Mouse (Mus musculus) common myeloid progenitor, adult 5-6 weeks (primary cell): Measurements from ENCODE around the gene Rdh16f1. TPM values are rescaled to one million over a fixed set of nuclear protein-coding genes. Genes with fewer than 3 reads are reported as not detected.
A peak's percentile ranks its signal among the peaks of the same experiment; 100 is the strongest.
"Not testable (repeated sequence)": the region's sequence is repeated elsewhere in the genome, so short reads cannot be mapped to it uniquely, and the experiment has no call there.

Source experiments
- ATAC-seq: replicated peaks from 2 replicates; pipeline ENCODE4 v1.8.0; 2016; ENCODE audit warnings: low read depth, mild to moderate bottlenecking, moderate TSS enrichment, inconsistent platforms; ENCODE audit not compliant: poor library complexity, severe bottlenecking
- total RNA-seq: library from RNA; stranded (forward); fragments of 200-1000, 187-1606 nt; gene quantifications from 2 replicates; pipeline ENCODE4 v1.2.3, GENCODE M21; 2017

The Rdh16f1 gene
- total RNA-seq, 1 experiment from 2014 or later, result not detected

DNA sequence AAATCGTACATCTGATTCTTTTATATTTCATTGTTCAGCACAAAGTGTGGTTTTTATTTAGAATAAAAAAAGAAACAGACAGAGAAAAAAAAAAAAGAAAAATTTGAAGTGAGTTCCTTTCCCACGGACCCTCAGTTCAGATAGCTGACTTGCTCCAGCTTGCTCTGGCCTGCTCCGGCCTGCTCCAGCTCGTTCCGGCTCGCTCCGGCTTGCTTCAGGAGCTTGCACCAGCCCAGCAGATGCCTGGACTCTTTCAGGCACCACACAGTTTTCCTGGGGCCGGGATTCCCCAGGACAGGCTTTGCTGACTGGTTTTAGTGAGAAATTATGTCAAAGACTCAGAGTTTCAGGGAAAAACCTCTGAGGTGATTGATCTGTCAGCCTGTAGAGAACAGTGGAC lies 12.3 kb upstream of the Rdh16f1 start:
- no peak for ATAC-seq

DNA sequence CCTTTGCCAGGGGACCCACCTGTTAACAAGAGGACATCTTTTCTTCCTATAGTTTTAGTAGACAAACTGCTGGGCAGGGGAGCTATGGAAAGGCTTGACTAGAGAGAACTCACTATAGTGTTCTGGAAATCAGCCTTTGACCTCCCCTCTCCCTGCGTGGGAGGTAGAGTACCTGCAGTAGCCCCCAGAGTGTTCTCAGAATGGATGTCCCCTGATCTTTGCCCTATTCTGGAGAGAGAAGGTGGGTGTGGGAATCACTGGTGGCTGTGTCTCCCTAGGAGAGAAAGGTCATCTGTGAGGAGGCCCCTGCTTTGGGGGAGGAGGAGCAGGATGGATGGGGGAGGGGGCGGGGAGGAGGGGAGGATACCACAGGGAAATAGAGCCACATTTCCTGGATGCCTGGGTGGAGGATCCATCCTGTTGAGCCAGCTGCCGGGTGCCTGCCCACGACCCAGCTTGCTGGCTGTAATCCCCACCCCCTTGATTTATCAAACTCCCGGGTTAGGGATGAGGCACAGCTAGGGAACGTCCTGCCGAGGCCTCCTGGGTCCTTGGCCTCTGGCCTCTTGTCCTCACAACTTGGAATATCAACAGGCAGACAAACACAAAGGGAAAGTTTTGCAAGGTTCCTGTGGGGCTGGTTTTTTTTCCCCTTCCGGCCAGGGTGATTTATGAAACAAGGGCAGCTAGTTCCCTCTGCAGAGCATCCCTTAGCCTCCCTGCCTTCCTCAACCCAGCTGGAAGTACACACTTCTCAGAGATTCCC lies 10.6 kb upstream of the Rdh16f1 start:
- no peak for ATAC-seq

DNA sequence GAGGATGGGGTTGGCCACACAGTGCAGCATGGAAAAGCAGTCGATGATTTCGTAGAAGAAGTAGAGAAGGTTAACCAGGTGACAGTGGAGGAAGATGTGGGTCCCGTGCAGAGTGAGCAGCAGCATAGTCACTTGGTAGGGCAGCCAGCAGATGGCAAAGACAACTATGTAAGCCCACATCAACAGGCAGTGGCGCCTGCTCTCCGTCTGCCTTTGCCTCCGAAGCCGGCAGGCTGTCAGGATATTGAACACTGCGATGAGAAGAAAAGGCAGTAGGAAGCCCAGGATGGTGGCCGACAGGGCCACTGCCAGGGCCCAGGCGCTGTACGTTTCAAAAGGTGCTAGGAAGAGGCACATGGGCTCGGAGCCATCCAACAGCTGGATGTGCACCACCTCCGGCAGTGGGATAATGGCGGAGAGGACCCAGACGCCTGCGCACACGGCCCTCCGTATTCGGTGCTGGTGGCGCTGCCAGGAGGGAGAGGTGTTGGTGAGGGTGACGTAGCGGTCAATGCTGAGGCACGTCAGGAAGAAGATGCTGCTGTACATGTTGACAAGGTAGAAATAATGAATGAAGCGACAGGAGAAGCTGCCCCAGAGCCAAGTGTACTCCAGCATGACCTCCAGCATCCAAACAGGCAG lies 9.3 kb upstream of the Rdh16f1 start:
- no peak for ATAC-seq

DNA sequence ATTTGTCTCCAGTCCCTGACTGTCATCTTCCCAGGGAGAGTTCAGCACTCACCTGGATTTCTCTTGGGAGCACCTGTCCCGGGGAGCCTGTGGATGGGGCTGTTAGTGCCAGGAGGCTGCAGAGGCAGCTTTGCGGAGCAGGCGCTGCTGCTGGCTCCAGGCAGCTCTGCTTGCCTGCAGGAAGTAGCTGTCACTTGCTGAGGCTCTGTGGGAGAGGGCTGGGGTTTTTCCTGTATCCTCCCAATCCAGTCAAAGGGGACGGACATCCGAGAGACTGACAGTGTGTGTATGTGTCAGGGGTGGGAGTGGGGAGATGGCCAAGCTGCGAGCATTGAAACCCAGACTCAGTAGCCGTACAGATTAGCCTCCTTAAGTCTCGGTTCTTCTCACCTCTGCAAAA lies 8.0 kb upstream of the Rdh16f1 start, which contains the start of gene Gpr182:
Gpr182 (minus strand) TSS at position 185 of the 400 bp plus-strand sequence.
- ATAC-seq, result peak; percentile 51

DNA sequence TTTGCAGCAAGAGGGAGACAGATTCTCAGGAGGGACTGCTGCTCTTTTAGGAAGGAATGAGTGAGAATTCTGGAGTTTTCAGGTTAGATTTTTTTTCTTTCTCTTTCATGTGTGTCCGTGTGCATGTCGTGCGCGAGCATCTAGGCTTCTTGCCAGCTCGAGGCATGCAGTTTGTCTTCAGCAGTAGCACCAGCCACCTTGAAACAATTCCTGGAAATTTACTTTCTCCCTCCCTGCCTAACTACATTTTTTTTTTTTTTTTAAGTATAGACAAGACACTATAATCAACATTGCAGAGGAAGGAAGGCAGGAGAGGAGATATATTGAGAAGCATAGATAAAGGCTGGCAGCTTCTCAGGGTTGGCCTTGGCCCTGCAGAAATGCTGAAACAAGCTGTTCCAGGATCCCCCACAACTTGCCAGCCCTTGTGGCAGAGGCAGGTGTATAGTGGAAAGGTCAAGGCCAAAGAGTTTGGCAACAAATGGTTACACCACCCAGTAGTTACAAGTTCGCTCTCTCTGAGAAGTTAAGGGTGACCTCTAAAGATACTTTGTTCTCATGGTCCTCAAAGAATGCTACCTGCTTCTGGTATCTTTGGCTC lies 4.9 kb upstream of the Rdh16f1 start:
- ATAC-seq, result no peak

DNA sequence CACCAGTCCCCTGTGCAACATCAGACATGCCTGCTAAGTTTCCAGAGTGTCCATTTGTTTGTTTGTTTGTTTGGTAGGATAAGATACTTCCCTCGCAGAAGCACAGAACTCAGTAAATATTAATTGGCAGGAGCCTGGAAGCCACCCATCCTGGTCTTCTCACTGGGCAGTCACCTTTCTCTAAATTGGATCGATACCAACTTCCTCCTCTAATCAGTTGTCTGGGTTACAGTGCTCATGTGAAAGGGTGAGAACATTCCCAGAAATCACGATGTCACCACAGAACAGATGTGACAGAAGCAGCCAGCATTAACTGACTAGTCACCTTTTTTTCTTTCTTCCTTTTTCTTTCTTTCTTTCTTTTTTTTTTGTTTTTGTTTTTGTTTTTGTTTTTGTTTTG lies 4.3 kb upstream of the Rdh16f1 start:
- ATAC-seq, result no peak

DNA sequence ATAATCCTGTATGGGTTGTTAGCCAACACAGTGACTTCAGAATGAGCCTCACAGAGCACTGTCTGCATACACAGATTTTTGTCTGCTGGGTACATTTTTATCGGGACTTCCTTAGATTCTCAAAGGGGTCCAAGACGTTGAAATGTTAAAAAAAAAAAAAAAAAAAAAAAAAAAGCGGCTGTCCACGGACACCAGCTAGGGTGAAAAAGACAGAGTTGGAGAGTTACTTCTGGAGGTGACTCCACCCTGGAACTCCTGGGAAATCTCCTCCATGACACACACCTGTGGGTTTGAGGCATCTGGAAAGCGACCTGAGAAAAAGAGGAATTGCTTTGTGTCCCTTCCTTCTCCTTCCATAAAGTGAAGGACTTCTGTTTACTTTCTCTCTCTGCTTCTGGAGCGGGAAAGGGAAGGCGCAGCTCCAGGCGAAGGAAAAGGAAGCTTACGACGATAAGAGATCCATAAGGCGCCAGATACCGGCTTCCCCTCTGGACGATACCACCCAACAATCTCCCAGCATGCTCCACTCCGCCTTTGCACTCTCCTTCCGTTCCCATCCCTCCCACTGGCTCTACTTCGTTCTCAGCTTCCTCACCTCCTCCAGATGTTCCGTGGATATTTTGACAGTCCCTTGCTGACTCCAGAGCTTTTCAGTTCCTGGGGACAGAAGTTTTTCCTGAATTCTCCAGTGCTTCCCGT lies 3.7 kb upstream of the Rdh16f1 start:
- no peak for ATAC-seq

DNA sequence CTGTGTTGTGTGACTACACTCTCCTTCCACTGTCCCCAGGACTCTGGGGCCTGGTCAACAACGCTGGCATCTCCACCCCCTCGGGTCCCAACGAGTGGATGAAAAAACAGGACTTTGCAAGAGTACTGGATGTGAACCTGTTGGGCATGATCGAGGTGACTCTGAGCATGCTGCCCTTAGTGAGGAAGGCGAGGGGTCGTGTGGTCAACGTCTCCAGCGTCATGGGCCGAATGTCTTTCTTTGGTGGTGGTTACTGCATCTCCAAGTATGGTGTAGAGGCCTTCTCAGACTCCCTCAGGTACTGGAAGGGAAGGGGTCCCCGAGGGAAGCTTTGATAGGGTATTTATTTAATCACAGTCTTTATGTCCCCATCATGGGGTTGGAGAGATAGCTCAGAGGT lies 3.3 kb downstream of the Rdh16f1 start:
- not testable (repeated sequence) for ATAC-seq

DNA sequence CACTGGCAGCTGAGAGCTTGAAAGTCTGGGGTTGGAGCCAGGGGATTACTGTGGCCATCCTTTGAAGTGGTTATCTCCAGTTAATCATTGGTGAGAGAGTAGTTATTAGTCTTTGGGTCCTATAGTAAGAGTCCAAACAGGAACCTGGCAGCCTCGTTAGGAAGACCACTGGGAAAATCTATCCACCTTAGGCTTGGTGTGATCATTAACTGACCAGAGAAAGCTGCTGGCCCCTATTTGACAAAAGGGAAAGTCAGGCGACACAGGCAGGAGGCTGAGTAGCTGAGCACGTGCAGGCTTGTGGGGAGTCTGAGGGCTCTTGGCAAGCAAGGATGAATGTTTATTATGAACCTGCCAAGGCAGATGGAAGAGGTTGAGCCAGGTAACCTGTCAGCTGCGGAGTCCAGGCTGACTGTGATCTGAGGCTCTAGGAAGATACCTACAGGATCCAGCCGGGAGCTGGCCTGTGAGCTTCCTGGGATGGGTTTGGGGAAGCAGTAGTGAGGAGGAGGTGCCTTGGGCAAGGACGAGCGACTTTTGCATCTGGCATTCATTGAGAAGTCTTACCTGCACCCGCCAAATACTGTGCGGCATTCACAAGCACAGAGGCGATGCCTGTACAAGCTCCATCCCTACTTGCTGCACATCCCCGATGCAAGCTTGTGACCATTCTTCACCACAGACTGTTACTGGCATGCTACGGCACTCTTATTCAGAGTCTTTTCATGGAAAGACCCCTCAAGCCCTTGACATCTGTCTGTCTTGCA lies 4.5 kb downstream of the Rdh16f1 start:
- ATAC-seq, result no peak

DNA sequence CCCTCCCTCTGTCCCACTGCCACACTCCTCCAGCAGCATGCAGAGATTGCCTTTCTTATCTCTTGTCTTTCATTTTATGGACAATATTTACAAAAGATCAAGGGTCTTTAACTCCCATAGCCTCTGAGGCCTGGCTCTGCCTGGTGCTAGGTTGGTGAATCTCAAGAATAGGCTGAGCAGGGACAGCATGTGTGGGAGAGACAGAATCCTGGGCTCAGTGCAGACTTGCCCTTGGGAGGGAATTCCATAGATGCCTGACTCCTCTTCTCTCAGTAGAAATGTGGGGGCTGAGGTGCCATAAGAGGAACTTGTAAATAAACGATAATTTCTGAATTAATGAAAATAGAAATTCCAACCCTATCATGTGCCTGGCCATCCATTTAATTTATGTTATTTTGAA lies 7.0 kb downstream of the Rdh16f1 start:
- no peak for ATAC-seq

DNA sequence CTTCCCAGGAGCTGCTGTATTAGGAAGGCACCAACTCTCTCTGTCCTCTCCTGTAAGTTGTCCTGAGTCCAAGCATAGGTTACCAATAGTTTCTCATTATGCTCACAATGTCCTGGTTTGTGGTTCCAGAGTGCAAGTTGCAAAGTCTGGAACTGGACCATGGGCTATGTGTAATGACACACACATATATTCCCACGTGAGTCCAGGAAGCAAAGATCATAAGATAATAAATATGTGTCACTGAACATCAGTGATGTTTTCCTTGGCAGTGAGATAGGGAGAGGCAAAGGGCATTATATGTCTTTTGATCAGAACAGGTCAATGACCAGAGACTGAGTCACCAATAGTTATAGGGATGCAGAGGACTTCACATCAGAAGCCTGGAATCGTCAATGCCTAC lies 16.4 kb downstream of the Rdh16f1 start, which contains the start of gene Rdh9:
Rdh9 (plus strand) TSS at position 376 of the 400 bp plus-strand sequence.
- no peak for ATAC-seq

DNA sequence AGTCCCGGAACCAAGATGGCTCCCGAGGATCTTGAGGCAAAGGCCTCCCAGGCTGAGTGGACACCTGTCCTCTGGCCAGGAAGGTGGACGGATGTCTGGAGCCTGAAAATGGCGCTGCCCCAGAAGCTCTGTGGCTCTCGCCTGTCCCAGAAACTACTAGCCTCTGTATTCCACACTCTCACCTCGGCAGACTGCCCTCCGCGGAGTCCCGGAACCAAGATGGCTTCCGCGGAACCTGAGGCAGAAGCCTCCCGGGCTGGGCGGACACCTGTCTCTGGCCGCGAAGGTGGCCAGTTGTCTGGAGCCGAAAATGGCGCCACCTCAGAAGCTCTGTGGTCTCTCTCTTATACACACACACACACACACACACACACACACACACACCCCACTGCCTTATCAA lies 22.7 kb downstream of the Rdh16f1 start:
- ATAC-seq, result not testable (repeated sequence)

DNA sequence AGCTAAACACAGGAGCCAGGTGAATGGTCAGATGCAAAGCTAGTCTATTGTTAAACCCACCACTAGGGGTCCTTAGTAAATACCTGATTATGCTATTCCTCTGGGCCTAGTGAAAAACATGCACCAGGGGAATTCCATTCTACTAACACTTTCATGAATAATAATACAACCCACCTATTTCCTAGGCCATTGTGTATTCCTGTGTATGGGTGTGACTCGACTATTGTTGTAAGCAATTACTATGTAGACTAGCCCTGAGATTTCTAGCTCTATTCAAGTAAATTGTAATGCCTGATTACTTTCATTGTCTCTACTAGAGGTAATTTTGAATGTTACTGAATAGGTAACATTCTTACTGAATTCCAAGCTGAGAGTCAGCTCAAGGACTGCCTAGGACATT lies 25.8 kb downstream of the Rdh16f1 start:
- not testable (repeated sequence) for ATAC-seq

DNA sequence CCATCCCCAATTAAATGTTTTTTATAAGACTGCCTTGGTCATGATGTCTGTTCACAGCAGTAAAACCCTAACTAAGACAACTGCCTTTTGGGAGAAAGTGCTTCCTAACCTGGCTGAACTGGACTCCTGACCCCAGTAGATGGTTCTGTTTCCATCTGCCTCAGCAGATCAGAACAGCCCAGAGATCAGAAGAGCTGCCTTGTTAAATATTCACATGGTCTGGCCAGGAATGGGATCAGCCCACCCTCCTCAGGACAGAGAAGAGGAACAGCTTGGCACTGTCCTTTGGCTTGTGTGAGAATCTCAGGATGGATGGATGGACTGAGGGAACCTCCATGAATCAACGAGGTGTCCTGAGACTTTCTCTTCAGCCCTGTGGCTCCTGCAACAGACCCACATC lies 39.7 kb downstream of the Rdh16f1 start:
- no peak for ATAC-seq

DNA sequence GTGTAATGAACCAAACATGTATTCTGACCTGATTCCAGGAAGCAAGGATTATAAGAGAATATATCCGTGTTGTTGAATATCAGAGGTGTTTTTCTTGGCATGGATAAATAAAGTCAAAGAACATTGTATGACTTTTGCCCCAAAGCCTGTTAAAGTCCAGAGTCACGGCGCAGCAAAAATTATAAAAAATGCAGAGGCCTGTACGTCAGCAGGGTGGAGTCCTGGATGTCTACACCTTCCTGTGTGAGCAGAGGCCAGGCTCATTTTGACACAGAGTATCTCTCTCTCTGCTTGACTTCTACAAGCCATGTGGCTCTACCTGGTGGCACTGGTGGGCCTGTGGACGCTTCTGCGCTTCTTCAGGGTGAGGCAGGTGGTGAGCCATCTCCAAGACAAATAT lies 41.3 kb downstream of the Rdh16f1 start, which contains the start of gene Rdh16:
Rdh16 (plus strand) TSS at position 262 of the 400 bp plus-strand sequence.
- ATAC-seq, result no peak

DNA sequence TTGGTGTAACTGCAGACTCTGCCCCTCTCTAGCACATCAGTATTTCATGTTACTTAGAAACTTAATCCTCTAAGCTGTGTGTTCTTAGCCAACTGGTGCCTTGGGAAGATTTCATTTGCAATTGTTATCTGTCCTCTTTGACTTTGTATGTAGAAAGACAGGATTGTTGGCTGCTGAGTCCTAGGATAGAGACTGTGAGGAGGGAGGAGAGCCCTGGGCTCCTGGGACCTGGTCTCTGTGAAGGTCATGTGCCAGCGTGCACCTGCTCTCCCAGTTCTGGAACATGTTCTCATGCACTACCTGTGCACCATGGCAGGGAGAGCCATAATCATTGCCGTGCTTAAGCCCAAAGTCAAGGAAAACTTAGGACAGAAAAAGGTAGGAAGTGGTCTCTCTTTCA lies 42.0 kb downstream of the Rdh16f1 start:
- ATAC-seq, result no peak

DNA sequence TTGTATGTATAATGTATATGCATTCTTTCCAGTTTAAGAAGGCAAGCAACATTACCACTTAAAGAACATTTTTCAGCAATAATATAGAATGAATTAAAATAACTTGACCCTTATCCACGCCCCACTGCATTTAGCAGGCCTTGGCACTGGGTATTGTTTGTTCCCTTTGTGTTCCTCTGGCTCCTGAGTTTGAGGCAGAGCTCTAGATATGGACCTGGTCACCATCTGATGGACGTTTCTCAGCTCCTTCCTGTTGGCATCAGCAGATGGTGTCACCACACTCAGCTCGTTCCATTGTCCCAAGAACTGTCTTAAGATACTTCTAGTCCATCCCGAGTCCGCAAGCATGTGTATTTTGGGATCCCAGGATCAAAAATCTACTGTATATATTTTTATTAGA lies 42.6 kb downstream of the Rdh16f1 start:
- ATAC-seq, result no peak

DNA sequence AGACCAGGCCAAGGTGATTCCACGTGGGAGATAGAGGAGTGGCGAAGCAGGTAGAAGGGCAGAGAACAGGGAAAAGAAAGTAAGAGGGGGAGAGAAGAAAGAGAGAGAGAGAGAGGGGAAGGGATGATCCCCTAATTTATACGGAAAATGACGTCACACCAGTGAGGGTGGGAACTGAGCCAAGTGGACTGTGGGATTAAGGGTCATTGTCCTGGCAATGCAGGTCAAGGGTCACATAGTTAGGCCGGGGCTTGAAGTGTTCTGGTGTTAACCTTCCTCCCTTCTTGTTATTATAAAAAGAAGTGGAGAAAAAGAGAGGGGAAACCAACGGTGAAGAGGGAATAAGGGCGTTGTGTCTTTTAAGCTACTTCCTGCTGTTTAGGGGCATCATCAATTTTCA lies 44.8 kb downstream of the Rdh16f1 start:
- ATAC-seq, result no peak

DNA sequence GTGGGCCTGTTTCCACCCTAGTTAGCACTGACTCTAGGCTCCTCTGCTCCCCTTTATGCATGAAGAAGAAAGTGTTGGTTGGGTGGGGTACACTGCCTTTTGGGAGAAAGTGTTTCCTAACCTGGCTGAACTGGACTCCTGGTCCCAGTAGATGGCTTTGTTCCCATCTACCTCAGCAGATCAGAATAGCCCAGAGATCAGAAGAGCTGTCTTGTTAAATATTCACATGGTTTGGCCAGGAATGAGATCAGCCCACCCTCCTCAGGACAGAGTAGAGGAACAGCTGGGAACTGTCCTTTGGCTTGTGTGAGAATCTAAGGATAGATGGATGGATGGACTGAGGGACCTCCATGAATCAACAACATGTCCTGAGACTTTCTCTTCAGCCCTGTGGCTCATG lies 56.3 kb downstream of the Rdh16f1 start:
- no peak for ATAC-seq
